Mouse (Mus musculus): ENCODE results near the gene Nfyc. TPM values are rescaled to one million over a fixed set of nuclear protein-coding genes. Genes with fewer than 3 reads are reported as not detected.

Nfyc gene
- total and polyA plus RNA-seq, 2 experiments from 2014 or later = 60.5 to 87.8 TPM

DNA sequence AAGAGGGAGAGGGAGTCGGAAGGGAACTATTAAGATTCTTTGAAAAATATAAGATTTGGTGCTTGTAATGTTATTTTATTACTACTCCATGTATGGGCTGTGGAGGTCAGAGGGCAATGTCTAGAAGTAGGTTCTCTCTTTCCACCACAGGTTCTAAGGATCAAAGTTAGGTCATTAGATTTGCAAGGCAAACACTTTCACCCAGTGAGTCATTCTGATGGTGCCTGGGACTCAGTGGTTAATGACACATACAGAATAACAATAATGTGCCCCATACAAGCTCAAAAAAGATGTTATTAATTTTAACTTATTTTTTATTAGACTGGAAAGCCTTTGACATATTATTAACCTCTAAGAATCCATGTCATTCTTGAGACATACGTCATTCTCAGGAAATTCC lies 11.5 kb downstream of the Nfyc start:
- Histone ChIP-seq H3K4me3 (ENCODE audit: low read depth, low read length) (no peak overlapping the region), H3K4me1 (ENCODE audit: insufficient read depth, low read length) (peaks cover 15% of the 10 kb centered on the region), H3K36me3 (ENCODE audit: insufficient read depth, low read length) (no peaks in the 10 kb centered on the region), H3K4me2 (ENCODE audit: low read depth, low read length, poor library complexity, severe bottlenecking) (no peak overlapping the region), H3K9me3 (ENCODE audit: low read length) (no peaks in the 10 kb centered on the region), H3K27ac (ENCODE audit: low read depth, low read length) (no peak overlapping the region), H3K9ac (replicated peaks; ENCODE audit: low read length, poor library complexity, severe bottlenecking) (no peak overlapping the region), H3K27me3 (ENCODE audit: insufficient read depth, low read length) (no peaks in the 10 kb centered on the region)
- DNase-seq (ENCODE audit: low spot score) (no peak), ATAC-seq (ENCODE audit: low FRiP score) (no peak)
- 95% methylated on average over 2 of the region's 2 CpGs for WGBS
- TF ChIP-seq CTCF (IDR thresholded peaks at IDR 0.05) = no peak

DNA sequence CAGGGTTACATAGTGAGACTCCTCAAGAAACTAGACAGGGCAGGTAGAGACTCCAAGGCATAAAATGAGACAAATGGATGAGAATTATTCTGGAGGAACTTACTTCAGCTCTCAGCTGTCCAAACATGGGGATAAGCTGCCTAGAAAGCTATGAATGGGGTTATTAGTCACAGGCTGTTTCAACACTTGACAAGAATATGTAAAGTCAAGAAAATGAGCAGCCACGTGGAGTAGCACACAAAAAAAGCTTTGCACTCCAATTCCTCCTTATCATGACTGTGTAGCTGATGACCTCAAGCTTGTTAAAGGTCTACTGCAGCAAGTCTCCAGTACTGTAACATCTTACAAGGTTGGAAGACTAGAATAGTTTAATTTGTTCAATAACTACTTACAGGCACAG lies 12.1 kb downstream of the Nfyc start:
- Histone ChIP-seq H3K4me3 (ENCODE audit: low read depth, low read length) (no peak overlapping the region), H3K4me2 (ENCODE audit: low read depth, low read length, poor library complexity, severe bottlenecking) (no peak overlapping the region), H3K9me3 (ENCODE audit: low read length) (no peaks in the 10 kb centered on the region), H3K27ac (ENCODE audit: low read depth, low read length) (no peak overlapping the region), H3K36me3 (ENCODE audit: insufficient read depth, low read length) (no peaks in the 10 kb centered on the region), H3K4me1 (ENCODE audit: insufficient read depth, low read length) (peaks cover 14% of the 10 kb centered on the region), H3K9ac (replicated peaks; ENCODE audit: low read length, poor library complexity, severe bottlenecking) (no peak overlapping the region), H3K27me3 (ENCODE audit: insufficient read depth, low read length) (no peaks in the 10 kb centered on the region)
- ATAC-seq (ENCODE audit: low FRiP score) (no peak), DNase-seq (ENCODE audit: low spot score) (no peak)
- WGBS = 41% methylated on average over 1 of the region's 1 CpGs
- no peak for TF ChIP-seq CTCF (IDR thresholded peaks at IDR 0.05)

GRCm38 (mm10) chr4:120817951-120818350 lies 13.4 kb downstream of the Nfyc start:
- Histone ChIP-seq H3K27me3 (ENCODE audit: insufficient read depth, low read length) (no peaks in the 10 kb centered on the region), H3K27ac (ENCODE audit: low read depth, low read length) (no peak overlapping the region), H3K4me3 (ENCODE audit: low read depth, low read length) (no peak overlapping the region), H3K4me1 (ENCODE audit: insufficient read depth, low read length) (peaks cover 14% of the 10 kb centered on the region), H3K9me3 (ENCODE audit: low read length) (no peaks in the 10 kb centered on the region), H3K9ac (replicated peaks; ENCODE audit: low read length, poor library complexity, severe bottlenecking) (no peak overlapping the region), H3K36me3 (ENCODE audit: insufficient read depth, low read length) (no peaks in the 10 kb centered on the region), H3K4me2 (ENCODE audit: low read depth, low read length, poor library complexity, severe bottlenecking) (no peak overlapping the region)
- 80% methylated on average over 2 of the region's 2 CpGs for WGBS
- ATAC-seq (ENCODE audit: low FRiP score) (no peak), DNase-seq (ENCODE audit: low spot score) (no peak)
- no peak for TF ChIP-seq CTCF (IDR thresholded peaks at IDR 0.05)

GRCm38 (mm10) chr4:120817002-120817774 lies 14.2 kb downstream of the Nfyc start:
- Histone ChIP-seq H3K4me1 (ENCODE audit: insufficient read depth, low read length) (peaks cover 14% of the 10 kb centered on the region), H3K27me3 (ENCODE audit: insufficient read depth, low read length) (no peaks in the 10 kb centered on the region), H3K27ac (ENCODE audit: low read depth, low read length) (no peak overlapping the region), H3K4me3 (ENCODE audit: low read depth, low read length) (no peak overlapping the region), H3K9me3 (ENCODE audit: low read length) (no peaks in the 10 kb centered on the region), H3K9ac (replicated peaks; ENCODE audit: low read length, poor library complexity, severe bottlenecking) (no peak overlapping the region), H3K4me2 (ENCODE audit: low read depth, low read length, poor library complexity, severe bottlenecking) (no peak overlapping the region), H3K36me3 (ENCODE audit: insufficient read depth, low read length) (no peaks in the 10 kb centered on the region)
- no peak for TF ChIP-seq CTCF (IDR thresholded peaks at IDR 0.05)
- 25% methylated on average over 3 of the region's 3 CpGs for WGBS
- ATAC-seq (ENCODE audit: low FRiP score) (no peak), DNase-seq (ENCODE audit: low spot score) (no peak)

- peak overlapping the region; percentile 71 for H3K4me2 ChIP-seq (ENCODE audit: low read depth, low read length, poor library complexity, severe bottlenecking)
These were observed 15.6 kb downstream of the Nfyc start for GRCm38 (mm10) chr4:120815622-120816334.

DNA sequence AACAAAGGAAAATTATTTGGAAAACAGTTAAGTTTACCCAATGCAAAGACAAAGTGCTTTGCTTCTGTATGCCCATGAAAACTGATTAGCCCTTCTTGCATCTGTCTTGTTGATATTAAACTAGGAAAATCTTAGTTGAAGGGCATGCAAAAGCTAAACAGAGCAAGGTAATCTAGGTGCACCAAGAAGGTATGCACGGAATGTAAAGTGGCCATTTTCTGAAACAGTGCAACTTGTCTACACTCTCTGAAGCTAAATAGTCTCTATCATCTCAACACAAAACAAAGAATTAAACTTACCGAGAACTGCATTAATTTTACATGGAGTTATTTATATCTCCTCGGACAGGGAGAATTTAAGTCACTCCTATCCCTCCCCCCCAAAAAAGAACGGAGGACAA lies 16.2 kb downstream of the Nfyc start:
- H3K36me3 ChIP-seq (ENCODE audit: insufficient read depth, low read length) = no peaks in the 10 kb centered on the region
- TF ChIP-seq CTCF (IDR thresholded peaks at IDR 0.05) = no peak
- H3K4me2 ChIP-seq (ENCODE audit: low read depth, low read length, poor library complexity, severe bottlenecking) = peak overlapping the region; percentile 71
- H3K4me1 ChIP-seq (ENCODE audit: insufficient read depth, low read length) = peaks cover 14% of the 10 kb centered on the region
- H3K9ac ChIP-seq (replicated peaks; ENCODE audit: low read length, poor library complexity, severe bottlenecking) = peak overlapping the region; percentile 62
- no peaks in the 10 kb centered on the region for H3K9me3 ChIP-seq (ENCODE audit: low read length)
- DNase-seq (ENCODE audit: low spot score) (no peak), ATAC-seq (ENCODE audit: low FRiP score) (0 out of 2 replicates have a peak, but pooled peaks have one; percentile 5)
- peak overlapping the region; percentile 67; the same call in 1 of the 2 replicates for H3K27ac ChIP-seq (ENCODE audit: low read depth, low read length)
- 7% methylated on average over 4 of the region's 4 CpGs for WGBS
- H3K4me3 ChIP-seq (ENCODE audit: low read depth, low read length) = peak overlapping the region; percentile 57
- no peaks in the 10 kb centered on the region for H3K27me3 ChIP-seq (ENCODE audit: insufficient read depth, low read length)

More at GRCm38 (mm10) chr4:120815622-120816334, 15.6 kb downstream of the Nfyc start:
- Histone ChIP-seq H3K9ac (replicated peaks; ENCODE audit: low read length, poor library complexity, severe bottlenecking) (peak overlapping the region; percentile 62), H3K4me3 (ENCODE audit: low read depth, low read length) (peak overlapping the region; percentile 57), H3K27me3 (ENCODE audit: insufficient read depth, low read length) (no peaks in the 10 kb centered on the region), H3K4me1 (ENCODE audit: insufficient read depth, low read length) (peaks cover 14% of the 10 kb centered on the region), H3K27ac (ENCODE audit: low read depth, low read length) (peak overlapping the region; percentile 67), H3K36me3 (ENCODE audit: insufficient read depth, low read length) (no peaks in the 10 kb centered on the region), H3K9me3 (ENCODE audit: low read length) (no peaks in the 10 kb centered on the region)
- 7% methylated on average over 10 of the region's 10 CpGs for WGBS
- ATAC-seq (ENCODE audit: low FRiP score) (peak; percentile 99), DNase-seq (ENCODE audit: low spot score) (peak; percentile 97)
- no peak for TF ChIP-seq CTCF (IDR thresholded peaks at IDR 0.05)

Measured in midbrain, postnatal 0 days (tissue).